Mouse (Mus musculus): Measurements from ENCODE around the gene Gm49630.
A peak's percentile ranks its signal among the peaks of the same experiment; 100 is the strongest.
"Not testable (repeated sequence)": the region's sequence is repeated elsewhere in the genome, so short reads cannot be mapped to it uniquely, and the experiment has no call there.

Gm49630 gene

GRCm38 (mm10) chr17:7366676-7367374 lies 5.0 kb downstream of the Gm49630 start:
- not testable (repeated sequence) for DNase-seq (ENCODE audit: low read depth, low spot score)

GRCm38 (mm10) chr17:7366265-7366664 lies 5.5 kb downstream of the Gm49630 start:
- not testable (repeated sequence) for DNase-seq (ENCODE audit: low read depth, low spot score)

- not testable (repeated sequence) for DNase-seq (ENCODE audit: low read depth, low spot score)
These were observed 6.2 kb downstream of the Gm49630 start for GRCm38 (mm10) chr17:7365615-7366014.

GRCm38 (mm10) chr17:7360749-7361465 lies 10.9 kb downstream of the Gm49630 start:
- DNase-seq (ENCODE audit: low read depth, low spot score) = not testable (repeated sequence)

GRCm38 (mm10) chr17:7359806-7360205 lies 12.0 kb downstream of the Gm49630 start:
- DNase-seq (ENCODE audit: low read depth, low spot score) = not testable (repeated sequence)

- not testable (repeated sequence) for DNase-seq (ENCODE audit: low read depth, low spot score)
These were observed 19.2 kb downstream of the Gm49630 start, which contains the start of gene Ttll2 for GRCm38 (mm10) chr17:7352596-7352995. Ttll2 (minus strand) TSS chr17:7352696.

- not testable (repeated sequence) for DNase-seq (ENCODE audit: low read depth, low spot score)
These were observed 23.0 kb downstream of the Gm49630 start for GRCm38 (mm10) chr17:7348765-7349164.

- DNase-seq (ENCODE audit: low read depth, low spot score) = not testable (repeated sequence)
These were observed 34.4 kb downstream of the Gm49630 start for GRCm38 (mm10) chr17:7337381-7337780.

GRCm38 (mm10) chr17:7332745-7333144 lies 39.0 kb downstream of the Gm49630 start:
- not testable (repeated sequence) for DNase-seq (ENCODE audit: low read depth, low spot score)

- DNase-seq (ENCODE audit: low read depth, low spot score) = not testable (repeated sequence)
These were observed 45.4 kb downstream of the Gm49630 start for GRCm38 (mm10) chr17:7326415-7326814.

GRCm38 (mm10) chr17:7324346-7324745 lies 47.4 kb downstream of the Gm49630 start, which contains the start of gene Tcp10a:
Tcp10a (plus strand) TSS chr17:7324646.
- DNase-seq (ENCODE audit: low read depth, low spot score) = not testable (repeated sequence)

GRCm38 (mm10) chr17:7319789-7320188 lies 52.0 kb downstream of the Gm49630 start:
- not testable (repeated sequence) for DNase-seq (ENCODE audit: low read depth, low spot score)

- not testable (repeated sequence) for DNase-seq (ENCODE audit: low read depth, low spot score)
These were observed 55.9 kb downstream of the Gm49630 start for GRCm38 (mm10) chr17:7315693-7316382.

- DNase-seq (ENCODE audit: low read depth, low spot score) = peak; percentile 15
These were observed 65.2 kb downstream of the Gm49630 start for GRCm38 (mm10) chr17:7306278-7307196.

All from ZHBTc4 (cell line).